Mouse (Mus musculus) MEL (cell line): Measurements from ENCODE around the gene Olfr1535. TPM values are rescaled to one million over a fixed set of nuclear protein-coding genes. Genes with fewer than 3 reads are reported as not detected.

Source experiments
- DNase-seq: peaks from one replicate; pipeline ENCODE4 v3.0.0; 2011; ENCODE audit warnings: low read depth, low spot score
- H3K27ac ChIP-seq: 2 replicates; pipeline ENCODE4 v1.5.1; 2012; ENCODE audit warnings: low read depth, mild to moderate bottlenecking, control low read depth, low read length, moderate library complexity; ENCODE audit not compliant: control insufficient read depth
- H3K27me3 ChIP-seq, 2 experiments: fragments of 150-350 bp in 1 of 2; sonication (generic) in 1 of 2; 2 replicates each; pipeline ENCODE4 v1.6.1; 2012; ENCODE audit warnings: low read length in 2 of 2, mild to moderate bottlenecking in 2 of 2, improper control_type of control experiment in 1 of 2, moderate library complexity in 1 of 2; ENCODE audit not compliant: insufficient read depth in 2 of 2, control insufficient read depth in 1 of 2
- H3K36me3 ChIP-seq, 2 experiments: 2 replicates each; pipeline ENCODE4 v1.6.1; 2012 to 2014; ENCODE audit warnings: low read length in 2 of 2, improper control_type of control experiment in 1 of 2, inconsistent platforms in 1 of 2, mild to moderate bottlenecking in 1 of 2; ENCODE audit not compliant: insufficient read depth in 2 of 2, control insufficient read depth in 1 of 2
- H3K4me1 ChIP-seq, 2 experiments: fragments of 150-350 bp in 1 of 2; sonication (generic) in 1 of 2; 2 replicates each; pipeline ENCODE4 v1.6.1; 2012; ENCODE audit warnings: low read length in 2 of 2, improper control_type of control experiment in 1 of 2, mild to moderate bottlenecking in 1 of 2; ENCODE audit not compliant: insufficient read depth in 2 of 2, control insufficient read depth in 1 of 2
- H3K4me3 ChIP-seq, 2 experiments: fragments of 150-350 bp in 1 of 2; sonication (generic) in 1 of 2; 2 replicates each; pipeline ENCODE4 v1.5.1; 2012; ENCODE audit warnings: low read depth in 2 of 2, low read length in 2 of 2, mild to moderate bottlenecking in 2 of 2, moderate library complexity in 2 of 2, control low read depth in 1 of 2, improper control_type of control experiment in 1 of 2; ENCODE audit not compliant: control insufficient read depth in 1 of 2, insufficient read depth in 1 of 2
- H3K79me2 ChIP-seq: 2 replicates; pipeline ENCODE4 v1.6.1; 2012; ENCODE audit warnings: mild to moderate bottlenecking, low read length, moderate library complexity; ENCODE audit not compliant: control insufficient read depth, poor library complexity, insufficient read depth
- H3K9ac ChIP-seq: 2 replicates; pipeline ENCODE4 v1.6.1; 2012; ENCODE audit warnings: low read depth, mild to moderate bottlenecking, control low read depth, low read length, moderate library complexity; ENCODE audit not compliant: control insufficient read depth, poor library complexity, severe bottlenecking
- H3K9me3 ChIP-seq: fragments of 150-350 bp; sonication (generic); replicated peaks from 2 replicates; pipeline ENCODE4 v1.6.1; 2012; ENCODE audit warnings: mild to moderate bottlenecking, low read length, improper control_type of control experiment, moderate library complexity; ENCODE audit not compliant: insufficient read depth
- CHD1 ChIP-seq: IDR thresholded peaks from 2 replicates; pipeline ENCODE4 v1.6.1; 2012; ENCODE audit warnings: low read depth, mild to moderate bottlenecking, inconsistent platforms, low read length, improper control_type of control experiment
- CTCF ChIP-seq, 3 experiments: IDR thresholded peaks in 2 of 3; conservative IDR thresholded peaks in 1 of 3; 2 replicates each; pipeline ENCODE4 v1.5.1; 2011 to 2012; ENCODE audit warnings: low read length in 3 of 3, low read depth in 2 of 3, mild to moderate bottlenecking in 2 of 3, improper control_type of control experiment in 1 of 3, inconsistent platforms in 1 of 3, mixed read lengths in 1 of 3, moderate library complexity in 1 of 3; ENCODE audit not compliant: control insufficient read depth in 1 of 3, insufficient read depth in 1 of 3, poor library complexity in 1 of 3, severe bottlenecking in 1 of 3
- E2F4 ChIP-seq: IDR thresholded peaks from 2 replicates; pipeline ENCODE4 v1.6.1; 2011; ENCODE audit warnings: low read depth, low read length, improper control_type of control experiment, borderline replicate concordance
- EP300 ChIP-seq, 2 experiments: IDR thresholded peaks; 2 replicates each; pipeline ENCODE4 v1.6.1; 2011; ENCODE audit warnings: improper control_type of control experiment in 2 of 2, low read length in 2 of 2, low read depth in 1 of 2, mild to moderate bottlenecking in 1 of 2
- ETS1 ChIP-seq: IDR thresholded peaks from 2 replicates; pipeline ENCODE4 v1.6.1; 2012; ENCODE audit warnings: low read depth, mild to moderate bottlenecking, inconsistent platforms, low read length, improper control_type of control experiment, moderate library complexity
- GATA1 ChIP-seq: IDR thresholded peaks from 2 replicates; pipeline ENCODE4 v1.6.1; 2011; ENCODE audit warnings: low read depth, low read length, improper control_type of control experiment
- JUND ChIP-seq: IDR thresholded peaks from 2 replicates; pipeline ENCODE4 v1.6.1; 2011; ENCODE audit warnings: low read depth, mild to moderate bottlenecking, improper control_type of control experiment, low read length
- KAT2A ChIP-seq: conservative IDR thresholded peaks from 2 replicates; pipeline ENCODE4 v1.6.1; 2012; ENCODE audit warnings: low read depth, low read length, improper control_type of control experiment, inconsistent platforms
- MAFK ChIP-seq: IDR thresholded peaks from 2 replicates; pipeline ENCODE4 v1.6.1; 2011; ENCODE audit warnings: low read depth, mild to moderate bottlenecking, low read length, improper control_type of control experiment, borderline replicate concordance
- MXI1 ChIP-seq: IDR thresholded peaks from 2 replicates; pipeline ENCODE4 v1.6.1; 2011; ENCODE audit warnings: mild to moderate bottlenecking, low read depth, low read length, improper control_type of control experiment
- MYC ChIP-seq: IDR thresholded peaks from 2 replicates; pipeline ENCODE4 v1.6.1; 2011; ENCODE audit warnings: low read depth, mild to moderate bottlenecking, low read length, improper control_type of control experiment, moderate library complexity
- POLR2A ChIP-seq, 2 experiments: IDR thresholded peaks; 2 replicates each; pipeline ENCODE4 v1.6.1; 2011 to 2012; ENCODE audit warnings: low read length in 2 of 2, mild to moderate bottlenecking in 2 of 2, control low read depth in 1 of 2, improper control_type of control experiment in 1 of 2, low read depth in 1 of 2, moderate library complexity in 1 of 2; ENCODE audit not compliant: control insufficient read depth in 1 of 2, insufficient read depth in 1 of 2, poor library complexity in 1 of 2
- POLR2AphosphoS2 ChIP-seq: IDR thresholded peaks from 2 replicates; pipeline ENCODE4 v1.6.1; 2011; ENCODE audit warnings: low read length, improper control_type of control experiment
- POLR2AphosphoS5 ChIP-seq: IDR thresholded peaks from 2 replicates; pipeline ENCODE4 v1.6.1; 2012; ENCODE audit warnings: low read depth, borderline replicate concordance, mild to moderate bottlenecking, inconsistent platforms, low read length, moderate library complexity, mixed read lengths
- RAD21 ChIP-seq: IDR thresholded peaks from 2 replicates; pipeline ENCODE4 v1.6.1; 2011; ENCODE audit warnings: mild to moderate bottlenecking, low read depth, low read length, improper control_type of control experiment
- RCOR1 ChIP-seq: IDR thresholded peaks from 2 replicates; pipeline ENCODE4 v1.6.1; 2012; ENCODE audit warnings: low read depth, mild to moderate bottlenecking, inconsistent platforms, low read length, improper control_type of control experiment
- SIN3A ChIP-seq: IDR thresholded peaks from 2 replicates; pipeline ENCODE4 v1.6.1; 2012; ENCODE audit warnings: low read length, improper control_type of control experiment, inconsistent platforms
- SMC3 ChIP-seq: IDR thresholded peaks from 2 replicates; pipeline ENCODE4 v1.6.1; 2011; ENCODE audit warnings: low read depth, low read length, improper control_type of control experiment
- TBP ChIP-seq: IDR thresholded peaks from 2 replicates; pipeline ENCODE4 v1.8.0; 2011; ENCODE audit warnings: low read depth, low read length, improper control_type of control experiment
- UBTF ChIP-seq: IDR thresholded peaks from 2 replicates; pipeline ENCODE4 v1.6.1; 2012; ENCODE audit warnings: low read depth, mild to moderate bottlenecking, inconsistent platforms, low read length, improper control_type of control experiment, moderate library complexity, borderline replicate concordance; ENCODE audit not compliant: insufficient read depth
- USF2 ChIP-seq, 2 experiments: IDR thresholded peaks; 2 replicates each; pipeline ENCODE4 v1.6.1; 2011 to 2012; ENCODE audit warnings: improper control_type of control experiment in 2 of 2, low read length in 2 of 2, borderline replicate concordance in 1 of 2, inconsistent platforms in 1 of 2, low read depth in 1 of 2, mild to moderate bottlenecking in 1 of 2; ENCODE audit not compliant: insufficient read depth in 1 of 2
- ZKSCAN1 ChIP-seq: IDR thresholded peaks from 2 replicates; pipeline ENCODE4 v1.6.1; 2012; ENCODE audit warnings: low read depth, mild to moderate bottlenecking, inconsistent platforms, low read length, improper control_type of control experiment, moderate library complexity
- ZMIZ1 ChIP-seq: IDR thresholded peaks from 2 replicates; pipeline ENCODE4 v1.6.1; 2012; ENCODE audit warnings: low read depth, mild to moderate bottlenecking, inconsistent platforms, low read length, improper control_type of control experiment, moderate library complexity
- polyA plus RNA-seq, 2 experiments: library from polyadenylated mRNA; stranded (reverse) in 1 of 2; unstranded in 1 of 2; fragments of >175 nt in 1 of 2; fragments of >200 nt in 1 of 2; gene quantifications; 2 replicates each; pipeline versions ENCODE4 v1.2.1 to v1.2.4; 2012; ENCODE audit warnings: low replicate concordance in 2 of 2, low read depth in 1 of 2; ENCODE audit not compliant: insufficient read length in 2 of 2, insufficient read depth in 1 of 2, missing spikeins in 1 of 2
- total RNA-seq: library from RNA; depleted of rRNA; stranded (reverse); fragments of 300-350 nt; gene quantifications from 2 replicates; pipeline ENCODE4 v1.2.3, GENCODE M21; 2012

Olfr1535 gene
- total and polyA plus RNA-seq, 3 experiments = not detected

GRCm38 (mm10) chr13:21550416-21551110 lies 9.1 kb downstream of the Olfr1535 start:
- Histone ChIP-seq H3K27me3 (no peaks in the 10 kb centered on the region; a peak in 2 of 4 replicates), H3K36me3 (no peaks in the 10 kb centered on the region), H3K9ac (no peak overlapping the region), H3K4me1 (no peaks in the 10 kb centered on the region), H3K27ac (no peak overlapping the region), H3K79me2 (no peaks in the 10 kb centered on the region), H3K9me3 (no peaks in the 10 kb centered on the region), H3K4me3 (no peak overlapping the region)
- no peak for TF ChIP-seq GATA1
- no peak for TF ChIP-seq UBTF
- no peak for TF ChIP-seq POLR2A (IDR thresholded peaks at IDR 0.05; ENCODE audit: control insufficient read depth in 1 of 2, insufficient read depth in 1 of 2, low read depth in 1 of 2, low read length in 2 of 2, poor library complexity in 1 of 2)
- no peak for DNase-seq

DNA sequence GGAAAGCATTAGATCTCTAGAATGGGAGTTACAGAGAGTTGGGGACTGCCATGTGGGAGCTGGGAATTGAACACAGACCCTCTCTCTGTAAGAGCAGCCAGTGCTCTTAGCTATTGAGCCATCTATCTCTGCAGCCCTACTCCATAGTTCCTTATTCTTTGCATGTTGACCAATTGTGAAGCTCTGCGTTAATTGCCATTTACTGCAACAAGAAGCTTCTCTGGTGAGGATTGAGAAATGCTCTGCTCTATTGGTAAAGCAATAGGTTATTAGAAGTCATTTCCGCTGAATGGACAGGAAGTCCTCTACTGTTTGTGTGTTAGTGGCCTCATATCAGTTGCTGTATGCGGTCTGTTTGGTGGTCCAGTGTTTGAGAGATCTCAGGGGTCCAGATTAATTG lies 10.2 kb downstream of the Olfr1535 start:
- Histone ChIP-seq H3K4me1 (no peaks in the 10 kb centered on the region), H3K27ac (no peak overlapping the region), H3K79me2 (no peaks in the 10 kb centered on the region), H3K27me3 (no peaks in the 10 kb centered on the region; a peak in 1 of 4 replicates), H3K36me3 (no peaks in the 10 kb centered on the region), H3K4me3 (no peak overlapping the region), H3K9ac (no peak overlapping the region), H3K9me3 (no peaks in the 10 kb centered on the region)
- no peak for DNase-seq
- TF ChIP-seq ETS1 = no peak
- no peak for TF ChIP-seq KAT2A
- no peak for TF ChIP-seq POLR2AphosphoS5
- no peak for TF ChIP-seq SMC3
- no peak for TF ChIP-seq MAFK
- TF ChIP-seq ZMIZ1 = no peak

DNA sequence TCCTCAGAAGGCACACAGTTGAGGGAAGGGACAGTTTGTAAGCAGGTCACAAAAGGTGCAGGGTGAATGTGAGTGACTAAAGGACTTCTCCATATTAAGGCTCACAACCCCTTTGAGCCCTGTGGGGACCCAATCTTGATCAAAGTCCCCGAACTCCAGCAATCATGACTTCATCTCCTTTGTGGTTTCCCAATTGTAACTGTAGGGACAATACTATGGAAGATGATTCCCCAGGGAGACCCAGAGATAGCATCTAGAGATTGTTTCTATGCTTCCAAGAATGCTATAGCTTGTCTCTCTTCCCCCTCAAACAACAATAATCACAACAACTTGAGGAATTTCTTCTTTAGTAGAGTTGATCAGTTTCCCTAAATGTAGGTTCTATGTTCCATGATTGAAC lies 17.0 kb downstream of the Olfr1535 start, which contains the start of gene Olfr1366:
Gene Olfr1366, minus strand, starts transcription at position 101 of the 400 bp plus-strand sequence.
- Histone ChIP-seq H3K79me2 (no peaks in the 10 kb centered on the region), H3K9ac (no peak within 1 kb of the TSS), H3K27me3 (peaks cover 2 to 7% of the 10 kb centered on the region in 2 experiments; a peak in 3 of 4 replicates)
- no peak for TF ChIP-seq TBP
- no peak for TF ChIP-seq E2F4
- TF ChIP-seq RAD21 = no peak
- TF ChIP-seq USF2 (IDR thresholded peaks at IDR 0.05; ENCODE audit: borderline replicate concordance in 1 of 2, insufficient read depth in 1 of 2, low read depth in 1 of 2, low read length in 2 of 2) = no peak
- TF ChIP-seq CHD1 = no peak
- TF ChIP-seq POLR2AphosphoS2 = no peak
- no peak for TF ChIP-seq MXI1
- TF ChIP-seq EP300 (IDR thresholded peaks at IDR 0.05; ENCODE audit: low read depth in 1 of 2, low read length in 2 of 2) = no peak
- no peak for TF ChIP-seq RCOR1
- no peak for TF ChIP-seq JUND
- TF ChIP-seq ZKSCAN1 = no peak
- TF ChIP-seq CTCF (IDR thresholded peaks at IDR 0.05 in 2 of 3, conservative IDR thresholded peaks at IDR 0.05 in 1 of 3; ENCODE audit: control insufficient read depth in 1 of 3, insufficient read depth in 1 of 3, low read depth in 2 of 3, low read length in 3 of 3, poor library complexity in 1 of 3, severe bottlenecking in 1 of 3) = no peak
- TF ChIP-seq UBTF = no peak
- TF ChIP-seq MYC = no peak
- no peak for TF ChIP-seq SIN3A
- TF ChIP-seq, all 39 proteins: peak for 0
- H3K9me3 ChIP-seq = no peaks in the 10 kb centered on the region
- DNase-seq = no peak
- no peaks in the 10 kb centered on the region for H3K4me1 ChIP-seq
- no peaks in the 10 kb centered on the region for H3K36me3 ChIP-seq
- H3K27ac ChIP-seq = no peak within 1 kb of the TSS
- no peak within 1 kb of the TSS for H3K4me3 ChIP-seq
